Mouse (Mus musculus) forebrain, embryonic 14.5 days (tissue): Measurements from ENCODE around the gene Traip. TPM values are rescaled to one million over a fixed set of nuclear protein-coding genes. Genes with fewer than 3 reads are reported as not detected.

Experiments
- ATAC-seq: fragments of 200-750 bp; cut with Nextera tagmentation; 2 replicates; pipeline ENCODE4 v1.8.0; 2017; ENCODE audit warnings: mild to moderate bottlenecking, moderate library complexity
- DNase-seq: peaks from one replicate; pipeline ENCODE4 v3.0.0-alpha.2; 2015; ENCODE audit warnings: low spot score
- H3K27ac ChIP-seq: fragments of 300-500 bp; sonication (generic); 2 replicates; pipeline ENCODE4 v1.5.1; 2014; ENCODE audit warnings: low read depth, mild to moderate bottlenecking, control low read depth, low read length, moderate library complexity
- H3K27me3 ChIP-seq: fragments of 300-500 bp; sonication (generic); replicated peaks from 2 replicates; pipeline ENCODE4 v1.6.1; 2014; ENCODE audit warnings: low read length, control low read depth, mixed read lengths; ENCODE audit not compliant: control insufficient read depth, insufficient read depth
- H3K36me3 ChIP-seq: fragments of 300-500 bp; sonication (generic); 2 replicates; pipeline ENCODE4 v1.6.1; 2014; ENCODE audit warnings: low read length, control low read depth; ENCODE audit not compliant: control insufficient read depth, insufficient read depth
- H3K4me1 ChIP-seq: fragments of 300-500 bp; sonication (generic); 2 replicates; pipeline ENCODE4 v1.6.1; 2014; ENCODE audit warnings: antibody characterized with exemption, low read length, control low read depth; ENCODE audit not compliant: control insufficient read depth, insufficient read depth
- H3K4me2 ChIP-seq: fragments of 300-500 bp; sonication (generic); 2 replicates; pipeline ENCODE4 v1.6.1; 2014; ENCODE audit warnings: mild to moderate bottlenecking, control low read depth, low read length
- H3K4me3 ChIP-seq: fragments of 300-500 bp; sonication (generic); 2 replicates; pipeline ENCODE4 v1.5.1; 2014; ENCODE audit warnings: low read depth, low read length, control low read depth
- H3K9ac ChIP-seq: fragments of 300-500 bp; sonication (generic); 2 replicates; pipeline ENCODE4 v1.6.1; 2014; ENCODE audit warnings: mild to moderate bottlenecking, low read length, control low read depth, moderate library complexity
- H3K9me3 ChIP-seq: fragments of 300-500 bp; sonication (generic); replicated peaks from 2 replicates; pipeline ENCODE4 v1.6.1; 2016; ENCODE audit warnings: low read length, control low read depth, mixed read lengths; ENCODE audit not compliant: control insufficient read depth
- WGBS: fragments of 180-500 bp; shearing (Covaris S2); extraction: QIAGEN DNeasy Blood & Tissue Kit; methylation state at CpG from one replicate; pipeline ENCODE4 v1.1.7; 2014; 5-methylcytosine and 5-hydroxymethylcytosine counted together
- polyA plus RNA-seq: library from polyadenylated mRNA; unstranded; fragments of >200 nt; fragmentation: Nextera tagmentation; extraction: Ambion mirVana; gene quantifications from 2 replicates; pipeline ENCODE4 v1.2.1, GENCODE M21; 2014

The Traip gene
- polyA plus RNA-seq, 1 experiment from 2014 or later, result 20.5 TPM

DNA sequence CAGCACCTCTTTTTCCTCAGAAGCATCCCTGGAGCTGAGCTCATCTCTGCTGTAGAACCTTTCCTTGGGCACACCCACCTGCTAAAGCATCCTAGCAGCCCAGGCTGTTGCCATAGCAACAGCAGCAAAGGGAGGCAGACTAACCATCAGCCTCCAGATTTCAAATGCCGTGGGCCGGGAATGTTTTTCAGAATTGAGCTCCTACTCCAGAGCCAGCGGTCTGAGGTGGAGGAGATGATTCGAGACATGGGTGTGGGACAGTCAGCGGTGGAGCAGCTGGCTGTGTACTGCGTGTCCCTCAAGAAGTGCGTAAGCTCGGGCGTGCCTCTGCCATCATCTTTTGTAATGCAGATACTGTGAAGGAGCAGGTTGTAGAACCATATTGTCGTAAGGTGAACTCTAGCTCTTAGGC is 11.4 kb downstream of the Traip start:
- Histone ChIP-seq H3K36me3 (peaks cover 41% of the 10 kb centered on the region), H3K4me1 (peaks cover 3% of the 10 kb centered on the region; the same call in 1 of the 2 replicates), H3K9me3 (no peaks in the 10 kb centered on the region), H3K27ac (peak overlapping the region; percentile 59), H3K9ac (no peak overlapping the region), H3K4me3 (no peak overlapping the region), H3K4me2 (no peak overlapping the region; the same call in 1 of the 2 replicates), H3K27me3 (no peaks in the 10 kb centered on the region)
- DNase-seq, result peak; percentile 80
- WGBS, result 77% methylated on average over 10 of the region's 10 CpGs
- ATAC-seq, result peak; percentile 73; the same call in 1 of the 2 replicates

DNA sequence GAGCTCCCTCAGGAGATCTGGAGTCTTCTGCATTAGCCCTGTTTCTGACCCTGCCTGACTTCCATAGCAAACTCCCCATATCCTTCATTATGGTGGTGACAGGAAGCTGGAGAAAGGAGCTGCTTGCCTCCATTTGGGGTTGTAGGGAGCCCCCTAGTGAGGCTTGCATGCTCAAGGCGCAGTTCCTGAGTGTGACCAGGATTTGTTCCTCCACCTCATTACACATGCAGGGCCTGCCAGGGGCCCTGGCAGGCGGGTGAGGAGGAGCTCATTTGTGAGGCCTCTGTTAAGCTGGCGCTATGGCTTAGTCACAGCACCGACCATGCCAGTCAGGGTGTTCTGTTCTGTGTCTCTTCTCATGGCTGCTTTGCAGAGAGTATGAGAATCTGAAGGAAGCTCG is 11.9 kb downstream of the Traip start:
- peak; percentile 40 for ATAC-seq
- WGBS, result 46% methylated on average over 5 of the region's 5 CpGs

DNA sequence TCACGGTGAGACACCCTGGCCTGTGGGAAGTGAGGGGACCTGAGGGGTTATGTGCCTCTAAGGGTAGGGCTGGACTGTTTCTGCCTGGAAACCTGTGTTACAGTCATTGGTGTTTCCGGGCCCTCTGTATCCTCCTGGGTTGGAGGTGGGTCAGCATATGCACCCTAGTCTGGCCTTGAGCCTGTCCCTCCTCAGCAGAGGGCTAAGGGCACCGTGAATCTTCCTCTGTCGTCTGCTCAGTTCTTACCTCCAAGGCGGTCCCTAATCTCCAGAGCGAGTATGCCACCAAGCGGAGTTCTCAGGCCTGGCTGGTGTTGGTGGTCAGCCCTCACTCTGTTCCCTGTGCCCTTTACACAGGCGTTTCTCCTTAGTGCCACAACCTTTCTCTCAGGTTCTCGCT is 13.0 kb downstream of the Traip start:
- ATAC-seq (no peak), DNase-seq (no peak)
- no peak overlapping the region for H3K9ac ChIP-seq
- H3K4me2 ChIP-seq, result no peak overlapping the region
- 92% methylated on average over 9 of the region's 9 CpGs for WGBS
- H3K9me3 ChIP-seq, result no peaks in the 10 kb centered on the region
- H3K4me3 ChIP-seq, result no peak overlapping the region
- no peak overlapping the region for H3K27ac ChIP-seq
- H3K4me1 ChIP-seq, result peaks cover 3% of the 10 kb centered on the region; the same call in 1 of the 2 replicates
- no peaks in the 10 kb centered on the region for H3K27me3 ChIP-seq
- peaks cover 33% of the 10 kb centered on the region for H3K36me3 ChIP-seq

More for the DNA sequence above, 11.9 kb downstream of the Traip start:
- Histone ChIP-seq H3K27ac (peak overlapping the region; percentile 59), H3K9me3 (no peaks in the 10 kb centered on the region), H3K27me3 (no peaks in the 10 kb centered on the region), H3K4me3 (no peak overlapping the region), H3K4me1 (peaks cover 3% of the 10 kb centered on the region; the same call in 1 of the 2 replicates), H3K4me2 (no peak overlapping the region; the same call in 1 of the 2 replicates), H3K36me3 (peaks cover 39% of the 10 kb centered on the region), H3K9ac (no peak overlapping the region)
- peak; percentile 65 for DNase-seq

DNA sequence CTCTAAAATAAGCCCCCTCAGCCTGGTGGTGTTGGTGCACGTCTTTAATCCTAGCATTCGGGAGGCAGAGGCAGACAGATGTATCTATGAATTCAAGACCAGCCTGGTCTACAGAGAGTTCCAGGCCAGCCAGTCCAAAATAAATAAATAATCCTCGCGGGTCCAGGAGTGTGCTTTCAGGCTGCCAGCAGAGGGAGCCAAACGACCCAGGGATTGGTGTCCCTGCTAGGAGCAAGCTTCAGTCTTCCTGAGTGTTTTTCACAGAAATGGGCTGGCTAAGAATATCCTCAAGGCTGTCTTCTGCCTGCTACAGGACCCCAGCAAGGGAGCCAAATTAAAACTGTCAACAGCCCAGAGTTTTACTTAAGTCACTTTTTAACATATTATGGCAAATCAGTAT is 13.8 kb downstream of the Traip start:
- Histone ChIP-seq H3K9me3 (no peaks in the 10 kb centered on the region), H3K4me3 (no peak overlapping the region), H3K9ac (no peak overlapping the region), H3K36me3 (peaks cover 33% of the 10 kb centered on the region), H3K4me2 (no peak overlapping the region), H3K4me1 (peaks cover 3% of the 10 kb centered on the region; the same call in 1 of the 2 replicates), H3K27me3 (no peaks in the 10 kb centered on the region), H3K27ac (no peak overlapping the region)
- WGBS, result 31% methylated on average over 5 of the region's 5 CpGs
- peak; percentile 89 for DNase-seq
- 0 out of 2 replicates have a peak, but pooled peaks have one; percentile 36 for ATAC-seq

DNA sequence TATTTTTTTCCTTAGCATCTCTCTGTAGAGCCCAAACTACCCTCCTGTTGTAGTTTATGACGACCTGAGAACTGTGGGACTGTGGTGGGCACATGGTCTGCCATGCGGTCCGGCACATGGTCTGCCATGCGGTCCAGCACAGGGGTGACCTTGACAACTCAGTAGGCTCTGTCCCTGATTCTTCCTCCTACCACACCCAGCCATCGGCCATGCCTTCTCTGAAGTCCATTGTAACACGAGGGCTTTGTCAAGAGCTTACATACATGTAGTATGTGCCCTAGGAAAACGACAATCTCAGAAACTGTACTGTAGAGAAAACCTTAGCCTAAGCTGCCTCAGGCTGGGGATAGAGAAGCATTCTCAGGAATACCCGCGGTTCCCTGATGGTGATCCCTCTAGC is 14.7 kb downstream of the Traip start:
- Histone ChIP-seq H3K36me3 (peaks cover 31% of the 10 kb centered on the region), H3K9ac (no peak overlapping the region), H3K4me2 (no peak overlapping the region), H3K4me3 (no peak overlapping the region), H3K27me3 (no peaks in the 10 kb centered on the region), H3K4me1 (peaks cover 3% of the 10 kb centered on the region; the same call in 1 of the 2 replicates), H3K27ac (no peak overlapping the region), H3K9me3 (no peaks in the 10 kb centered on the region)
- WGBS, result 93% methylated on average over 9 of the region's 9 CpGs
- ATAC-seq, result no peak
- DNase-seq, result no peak

DNA sequence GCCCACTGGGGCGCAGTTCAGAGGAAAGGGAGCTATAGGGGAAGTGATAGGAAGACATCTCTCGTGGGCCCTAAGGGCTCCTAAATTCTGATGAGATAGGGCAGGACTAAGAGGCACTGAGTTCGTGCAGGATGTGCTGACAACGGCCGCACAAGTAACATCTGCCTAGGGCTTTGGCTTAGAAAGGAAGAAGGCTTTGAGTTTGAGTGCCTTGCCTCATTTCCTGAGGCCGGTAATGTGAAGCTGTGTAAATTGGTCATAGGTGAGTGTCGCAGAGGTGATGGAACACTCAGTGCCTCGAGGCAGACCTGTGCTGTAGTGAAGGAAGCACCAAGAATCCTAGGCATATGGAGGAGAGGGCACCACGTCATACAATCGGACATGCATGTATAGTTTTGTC is 16.7 kb downstream of the Traip start:
- Histone ChIP-seq H3K4me3 (no peak overlapping the region), H3K9me3 (no peaks in the 10 kb centered on the region), H3K4me1 (0 out of 2 replicates have a peak, but pooled peaks cover under 1% of the 10 kb centered on the region), H3K36me3 (peaks cover 45% of the 10 kb centered on the region), H3K27ac (no peak overlapping the region), H3K27me3 (no peaks in the 10 kb centered on the region), H3K4me2 (no peak overlapping the region), H3K9ac (no peak overlapping the region)
- DNase-seq (no peak), ATAC-seq (no peak)
- 93% methylated on average over 10 of the region's 10 CpGs for WGBS

DNA sequence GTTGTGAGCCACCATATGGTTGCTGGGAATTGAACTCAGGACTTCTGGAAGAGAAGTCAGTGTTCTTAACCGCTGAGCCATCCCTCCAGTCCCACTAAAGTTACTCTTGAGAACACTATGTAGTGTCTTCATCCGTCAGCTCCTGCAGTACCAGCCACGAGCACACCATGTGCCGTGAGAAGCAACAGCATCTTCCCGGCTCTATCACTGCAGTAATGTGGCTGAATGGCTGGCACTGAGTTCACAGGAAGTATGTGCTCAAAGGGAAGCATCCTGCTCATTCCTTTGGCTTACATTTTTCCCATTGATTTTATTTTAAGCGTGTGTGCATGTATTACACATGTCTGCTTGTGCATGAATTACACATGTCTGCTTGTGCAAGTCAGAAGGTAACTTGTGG is 17.5 kb downstream of the Traip start:
- no peak overlapping the region for H3K4me2 ChIP-seq
- H3K4me3 ChIP-seq, result no peak overlapping the region
- no peaks in the 10 kb centered on the region for H3K27me3 ChIP-seq
- ATAC-seq (no peak), DNase-seq (no peak)
- H3K9ac ChIP-seq, result no peak overlapping the region
- H3K36me3 ChIP-seq, result peaks cover 41% of the 10 kb centered on the region
- no peaks in the 10 kb centered on the region for H3K4me1 ChIP-seq
- H3K9me3 ChIP-seq, result no peaks in the 10 kb centered on the region
- no peak overlapping the region for H3K27ac ChIP-seq
- 90% methylated on average over 6 of the region's 6 CpGs for WGBS

DNA sequence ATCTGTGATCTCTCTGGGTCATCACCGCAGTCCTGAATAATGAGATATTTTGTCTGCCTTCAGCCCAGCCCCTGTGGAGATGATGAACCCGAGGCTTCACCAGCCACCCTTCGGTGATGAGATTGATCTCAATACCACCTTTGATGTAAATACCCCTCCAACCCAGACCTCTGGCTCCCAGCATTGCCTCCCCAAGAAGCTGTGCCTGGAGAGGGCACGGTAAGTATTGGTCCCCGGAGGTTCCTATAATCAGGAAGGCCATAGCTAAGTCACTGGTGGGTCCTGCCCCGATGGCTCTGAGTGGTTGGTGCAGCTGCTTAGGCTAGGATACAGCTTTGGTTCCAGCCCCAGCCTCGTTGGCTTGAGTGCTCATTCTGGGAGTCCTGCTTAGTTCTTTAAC is 18.6 kb downstream of the Traip start:
- Histone ChIP-seq H3K4me2 (no peak overlapping the region), H3K36me3 (peaks cover 30% of the 10 kb centered on the region), H3K4me3 (no peak overlapping the region), H3K27me3 (no peaks in the 10 kb centered on the region), H3K9ac (no peak overlapping the region), H3K27ac (no peak overlapping the region), H3K4me1 (no peaks in the 10 kb centered on the region), H3K9me3 (no peaks in the 10 kb centered on the region)
- ATAC-seq (no peak), DNase-seq (no peak)
- 92% methylated on average over 7 of the region's 7 CpGs for WGBS

DNA sequence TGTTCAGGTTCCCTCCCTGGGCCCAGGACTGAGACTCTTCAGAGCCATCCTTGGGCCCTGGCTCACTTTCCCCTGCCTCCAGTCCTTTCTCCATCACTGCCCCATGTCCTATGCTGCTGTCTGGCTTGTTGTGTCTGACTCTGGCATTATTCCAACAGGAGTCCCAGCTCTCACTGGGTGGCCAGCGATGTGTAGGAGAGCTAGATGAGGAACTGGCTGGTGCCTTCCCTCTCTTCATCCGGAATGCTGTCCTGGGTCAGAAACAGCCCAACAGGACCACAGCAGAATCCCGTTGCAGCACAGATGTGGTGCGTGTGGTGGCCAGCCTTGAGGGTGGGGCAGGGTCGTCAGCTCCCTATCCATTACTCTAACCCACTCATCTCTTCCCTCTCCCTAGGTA is 20.4 kb downstream of the Traip start:
- H3K4me3 ChIP-seq, result no peak overlapping the region
- ATAC-seq (no peak), DNase-seq (no peak)
- no peaks in the 10 kb centered on the region for H3K27me3 ChIP-seq
- no peak overlapping the region for H3K27ac ChIP-seq
- no peak overlapping the region for H3K9ac ChIP-seq
- WGBS, result 94% methylated on average over 5 of the region's 5 CpGs
- peaks cover 25% of the 10 kb centered on the region for H3K36me3 ChIP-seq
- no peaks in the 10 kb centered on the region for H3K4me1 ChIP-seq
- no peak overlapping the region for H3K4me2 ChIP-seq
- no peaks in the 10 kb centered on the region for H3K9me3 ChIP-seq
